In the genomic region with DNA sequence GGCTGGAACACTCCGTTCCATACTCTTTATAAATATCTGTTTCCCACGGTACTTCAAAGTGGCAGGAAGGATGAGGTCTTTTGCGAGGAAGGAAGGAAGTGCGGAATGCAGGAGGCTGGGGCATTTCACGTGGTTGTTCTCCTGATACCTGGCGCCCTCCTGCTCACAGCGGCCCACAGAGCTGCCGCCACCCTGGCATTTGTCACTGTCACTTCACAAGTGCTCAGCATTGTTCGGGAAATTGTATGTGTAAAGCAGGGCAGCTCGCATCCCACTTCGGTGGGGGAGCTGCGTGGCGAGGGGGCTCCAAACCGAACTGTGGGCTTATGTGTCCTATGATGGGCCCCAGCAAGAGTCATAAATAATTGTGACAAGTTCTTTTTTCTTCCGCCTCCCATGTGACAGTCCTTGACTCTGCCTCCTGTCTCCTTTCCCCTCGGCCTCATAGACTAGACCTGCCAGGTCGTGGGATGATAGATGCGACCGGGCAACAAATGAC, we compare ENCODE assay signal across 9 mouse cellular contexts.
A peak's percentile ranks its signal among the peaks of the same experiment; 100 is the strongest.
DNase-seq lines count a peak whose midpoint lies in the region; ATAC-seq and TF ChIP-seq lines count a peak whose summit lies in the region.
"Had no signal": no experiment of that assay in that cellular context is flagged by ENCODE, and none has a peak within 500 bp of the region (broad histone marks: within the 10 kb centered on the region; RNA-seq: fewer than 3 reads in every experiment).

No protein-coding gene starts in this region.

- no peak for ATAC-seq in stomach, embryonic 14.5 days (ENCODE audit: insufficient number of reproducible peaks, insufficient read depth, low FRiP score, low read depth)
- ATAC-seq in stomach, postnatal 0 days (ENCODE audit: low FRiP score, low TSS enrichment) = no peak
- 0 out of 2 replicates have a peak, but pooled peaks have one; percentile 46 for ATAC-seq in hindbrain, embryonic 13.5 days (ENCODE audit: low FRiP score)
- ATAC-seq in limb, embryonic 11.5 days (ENCODE audit: insufficient number of reproducible peaks, low FRiP score, low TSS enrichment, low read depth) = no peak
- no peak for ATAC-seq in frontal cortex, adult (ENCODE audit: low TSS enrichment)
- ATAC-seq in activated CD4-positive, CD25-positive, alpha-beta regulatory T cell, adult 4 months = no peak

- H3K9ac ChIP-seq in stomach, embryonic 14.5 days (replicated peaks; ENCODE audit: low read depth, low read length) = no peak overlapping the region
- no peak overlapping the region for H3K9ac ChIP-seq in stomach, postnatal 0 days (ENCODE audit: low read length)
- H3K9ac ChIP-seq in hindbrain, embryonic 13.5 days = 0 out of 2 replicates have a peak overlapping the region, but pooled peaks have one; percentile 10
- no peak overlapping the region for H3K9ac ChIP-seq in limb, embryonic 11.5 days (ENCODE audit: low read length)
- H3K9ac ChIP-seq: midbrain, embryonic 12.5 days had no signal

- H3K4me3 ChIP-seq in stomach, embryonic 14.5 days (ENCODE audit: low read depth, low read length) = no peak overlapping the region
- H3K4me3 ChIP-seq in stomach, postnatal 0 days (ENCODE audit: low read depth, low read length) = no peak overlapping the region
- no peak overlapping the region for H3K4me3 ChIP-seq in hindbrain, embryonic 13.5 days
- no peak overlapping the region for H3K4me3 ChIP-seq in limb, embryonic 11.5 days (ENCODE audit: low read depth, low read length)
- H3K4me3 ChIP-seq: midbrain, embryonic 12.5 days had no signal

- DNase-seq in stomach, postnatal 0 days (ENCODE audit: low spot score) = no peak
- no peak for DNase-seq in limb, embryonic 11.5 days (ENCODE audit: low spot score)
- no peak for DNase-seq in right cerebral cortex, adult 18-20 months
- no peak for DNase-seq in urinary bladder, postnatal 25 days (ENCODE audit: low spot score)

- no peak overlapping the region for H3K27ac ChIP-seq in stomach, embryonic 14.5 days (ENCODE audit: low read length)
- H3K27ac ChIP-seq in stomach, postnatal 0 days (replicated peaks) = no peak overlapping the region
- peak overlapping the region; percentile 40 for H3K27ac ChIP-seq in hindbrain, embryonic 13.5 days
- H3K27ac ChIP-seq in limb, embryonic 11.5 days (replicated peaks; ENCODE audit: low read depth, low read length) = no peak overlapping the region
- H3K27ac ChIP-seq: midbrain, embryonic 12.5 days had no signal

- no peaks in the 10 kb centered on the region for H3K27me3 ChIP-seq in stomach, embryonic 14.5 days (ENCODE audit: control insufficient read depth, insufficient read depth, low read length)
- no peaks in the 10 kb centered on the region for H3K27me3 ChIP-seq in stomach, postnatal 0 days (ENCODE audit: control insufficient read depth, insufficient read depth, low read length)
- no peaks in the 10 kb centered on the region for H3K27me3 ChIP-seq in hindbrain, embryonic 13.5 days
- no peaks in the 10 kb centered on the region for H3K27me3 ChIP-seq in limb, embryonic 11.5 days (ENCODE audit: control insufficient read depth, insufficient read depth, low read length)
- H3K27me3 ChIP-seq: midbrain, embryonic 12.5 days had no signal

- 15% methylated on average over 19 of the region's 19 CpGs for WGBS in stomach, embryonic 14.5 days
- WGBS in stomach, postnatal 0 days = 29% methylated on average over 19 of the region's 19 CpGs
- 41% methylated on average over 19 of the region's 19 CpGs for WGBS in hindbrain, embryonic 13.5 days
- WGBS in limb, embryonic 11.5 days = 42% methylated on average over 19 of the region's 19 CpGs

- no peaks in the 10 kb centered on the region for H3K36me3 ChIP-seq in stomach, embryonic 14.5 days (ENCODE audit: control insufficient read depth, insufficient read depth, low read length)
- no peaks in the 10 kb centered on the region for H3K36me3 ChIP-seq in stomach, postnatal 0 days (ENCODE audit: control insufficient read depth, insufficient read depth, low read length)
- no peaks in the 10 kb centered on the region for H3K36me3 ChIP-seq in hindbrain, embryonic 13.5 days
- no peaks in the 10 kb centered on the region for H3K36me3 ChIP-seq in limb, embryonic 11.5 days (ENCODE audit: control insufficient read depth, insufficient read depth, low read length)
- H3K36me3 ChIP-seq: midbrain, embryonic 12.5 days had no signal

- H3K4me2 ChIP-seq in stomach, embryonic 14.5 days (replicated peaks; ENCODE audit: low read depth, low read length) = peak overlapping the region; percentile 14
- H3K4me2 ChIP-seq in stomach, postnatal 0 days (replicated peaks; ENCODE audit: low read depth) = no peak overlapping the region
- peak overlapping the region; percentile 29 for H3K4me2 ChIP-seq in hindbrain, embryonic 13.5 days
- 0 out of 2 replicates have a peak overlapping the region, but pooled peaks have one; percentile 4 for H3K4me2 ChIP-seq in limb, embryonic 11.5 days (ENCODE audit: low read depth, severe bottlenecking)
- H3K4me2 ChIP-seq: midbrain, embryonic 12.5 days had no signal

- no peak for TF ChIP-seq EP300 in stomach, postnatal 0 days (optimal IDR thresholded peaks at IDR 0.05)

- H3K4me1 ChIP-seq in stomach, embryonic 14.5 days (ENCODE audit: control insufficient read depth, insufficient read depth, low read length) = peaks cover 4% of the 10 kb centered on the region; the same call in 1 of the 2 replicates
- no peaks in the 10 kb centered on the region for H3K4me1 ChIP-seq in stomach, postnatal 0 days (replicated peaks; ENCODE audit: control insufficient read depth, insufficient read depth)
- peaks cover 23% of the 10 kb centered on the region for H3K4me1 ChIP-seq in hindbrain, embryonic 13.5 days (replicated peaks)
- 0 out of 2 replicates have a peak, but pooled peaks cover 4% of the 10 kb centered on the region for H3K4me1 ChIP-seq in limb, embryonic 11.5 days (ENCODE audit: control insufficient read depth, insufficient read depth, low read length)
- H3K4me1 ChIP-seq: midbrain, embryonic 12.5 days had no signal

- no peaks in the 10 kb centered on the region for H3K9me3 ChIP-seq in stomach, embryonic 14.5 days (ENCODE audit: control insufficient read depth, low read depth, low read length)
- H3K9me3 ChIP-seq in stomach, postnatal 0 days (ENCODE audit: control insufficient read depth, low read length) = no peaks in the 10 kb centered on the region
- H3K9me3 ChIP-seq in hindbrain, embryonic 13.5 days = no peaks in the 10 kb centered on the region
- H3K9me3 ChIP-seq in limb, embryonic 11.5 days (ENCODE audit: control insufficient read depth, low read length) = no peaks in the 10 kb centered on the region

- TF ChIP-seq CTCF in stomach, postnatal 0 days (IDR thresholded peaks at IDR 0.05; ENCODE audit: low read depth) = no peak
